Mouse (Mus musculus) activated CD4-positive, CD25-positive, alpha-beta regulatory T cell, adult 4 months (primary cell): ENCODE measurements around the gene Adamtsl5. TPM values are rescaled to one million over a fixed set of nuclear protein-coding genes. Genes with fewer than 3 reads are reported as not detected.
"Not testable (repeated sequence)": the region's sequence is repeated elsewhere in the genome, so short reads cannot be mapped to it uniquely, and the experiment has no call there.

ENCODE experiments used
- ATAC-seq: one replicate; pipeline ENCODE4 v1.8.0; 2017
- polyA plus RNA-seq, 2 experiments: library from polyadenylated mRNA; unstranded; fragments of 100-300 nt; shearing (Covaris generic); gene quantifications; one replicate each; pipeline ENCODE4 v1.2.1; 2017

Adamtsl5 gene
- polyA plus RNA-seq, 2 experiments from 2014 or later: not detected

DNA sequence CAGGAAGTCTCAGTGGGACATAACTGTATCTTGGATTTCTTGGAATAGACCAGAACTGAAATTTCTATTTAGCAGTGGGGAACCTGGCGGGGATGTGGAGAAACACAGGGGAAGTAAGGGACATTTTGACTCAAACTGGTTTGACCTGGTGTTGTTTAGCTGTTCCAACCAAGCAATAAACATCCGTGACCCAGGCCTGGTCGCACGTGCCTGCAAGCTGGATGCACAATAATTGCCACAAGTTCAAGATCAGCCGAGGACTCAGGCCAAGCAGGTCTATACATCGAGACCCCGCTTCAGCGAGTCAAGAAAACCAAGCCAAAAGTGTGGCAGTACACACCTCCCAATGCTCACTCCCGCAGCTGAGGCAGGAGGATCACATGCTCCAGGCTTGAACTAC is 23.8 kb upstream of the Adamtsl5 start:
- ATAC-seq: no peak

DNA sequence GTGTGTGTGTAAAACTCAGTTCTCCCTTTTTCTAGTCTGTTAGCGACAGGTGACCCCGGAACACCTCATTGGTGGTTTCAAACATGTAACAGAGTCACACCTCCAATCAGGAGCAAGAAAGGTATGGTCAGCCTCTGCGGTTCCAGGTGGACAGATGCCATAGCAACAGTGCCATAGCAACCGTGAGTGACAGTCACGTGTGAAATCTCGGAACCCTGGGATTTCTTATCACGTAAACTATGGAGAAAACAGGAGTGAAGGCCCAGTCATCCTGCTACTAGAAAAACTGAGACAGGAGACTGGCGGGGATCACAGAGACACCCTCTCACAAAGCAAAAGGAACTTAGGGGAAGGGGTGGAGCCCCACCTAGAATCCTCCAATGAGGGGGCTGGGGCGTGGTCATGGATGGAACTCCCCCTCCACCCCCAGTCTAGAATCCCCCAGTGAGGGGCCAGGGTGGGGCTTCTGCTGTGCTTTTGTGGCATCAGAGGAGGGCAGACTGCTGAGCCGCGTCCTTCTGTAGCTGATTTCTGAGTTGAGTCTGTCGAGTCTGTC is 23.3 kb upstream of the Adamtsl5 start:
- ATAC-seq: peak; percentile 32

DNA sequence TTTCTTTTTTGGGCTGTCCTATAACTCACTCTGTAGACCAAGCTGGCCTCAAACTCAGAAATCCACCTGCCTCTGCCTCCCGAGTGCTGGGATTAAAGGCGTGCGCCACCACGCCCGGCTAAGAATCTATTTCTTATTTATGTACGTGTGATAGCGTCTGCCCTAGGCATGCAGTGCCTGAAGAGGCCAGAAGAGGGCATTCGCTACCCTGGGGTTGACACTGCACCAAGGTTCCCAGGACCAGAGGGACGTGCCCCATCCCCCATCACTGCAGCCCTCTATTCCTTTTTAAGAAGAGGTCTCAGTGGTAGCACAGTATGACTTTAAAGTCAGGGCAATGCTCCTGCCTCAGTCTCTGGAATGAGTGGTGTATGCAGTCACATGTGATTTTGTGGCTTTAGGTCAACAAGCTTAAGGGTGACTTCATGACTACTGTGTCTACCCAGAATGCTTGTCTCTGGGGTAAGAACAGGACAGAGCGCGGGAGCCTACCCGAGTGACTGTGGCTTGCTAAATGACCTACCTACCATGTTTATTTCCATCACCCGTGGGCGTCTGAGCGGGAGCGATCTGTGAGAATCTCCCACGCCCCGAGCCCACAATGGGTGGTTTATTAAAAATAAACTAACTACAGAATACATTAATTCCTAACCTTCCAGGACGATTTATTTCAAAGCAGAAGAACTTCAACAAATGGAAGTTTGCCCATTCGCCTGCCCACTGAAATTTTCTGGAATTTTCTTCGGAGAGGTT is 22.0 kb upstream of the Adamtsl5 start:
- ATAC-seq: no peak

DNA sequence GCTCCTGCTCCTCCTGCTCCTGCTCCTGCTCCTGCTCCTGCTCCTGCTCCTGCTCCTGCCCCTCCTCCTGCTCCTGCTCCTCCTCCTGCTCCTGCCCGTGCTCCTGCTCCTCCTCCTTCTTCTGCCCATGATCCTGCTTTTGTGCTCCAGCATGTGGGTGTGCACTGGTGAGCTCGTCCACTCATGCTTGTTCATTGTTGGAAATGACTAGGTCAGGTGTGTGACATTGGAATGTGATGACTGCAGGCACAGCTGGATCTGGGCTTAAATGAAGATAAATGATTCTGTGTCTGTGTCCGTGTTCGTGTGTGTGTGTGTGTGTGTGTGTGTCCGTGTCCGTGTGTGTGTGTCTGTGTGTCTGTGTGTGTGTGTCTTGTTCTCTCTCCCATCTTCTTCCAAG is 20.2 kb upstream of the Adamtsl5 start:
- no peak for ATAC-seq

GRCm38 (mm10) chr10:80367954-80368353 is 19.7 kb upstream of the Adamtsl5 start:
- ATAC-seq: no peak

DNA sequence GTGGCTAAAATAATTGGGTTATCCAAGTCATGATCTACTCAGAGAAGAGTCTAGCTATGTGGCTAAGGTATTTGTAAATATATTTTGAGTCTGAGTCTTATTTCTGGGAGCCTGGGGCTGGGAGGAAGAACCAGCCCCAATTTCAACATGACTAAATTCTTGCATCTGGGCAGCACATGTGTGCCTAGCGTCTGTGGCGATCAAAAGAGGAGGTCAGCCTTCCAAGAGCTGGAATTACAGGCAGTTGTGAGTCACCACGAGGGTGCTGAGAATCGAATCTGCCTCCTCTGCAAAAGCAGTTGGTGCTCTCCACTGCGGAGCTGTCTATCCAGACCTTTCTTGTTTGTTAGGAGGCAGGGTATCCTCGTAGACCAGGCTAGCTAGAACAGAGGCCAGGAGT is 17.5 kb upstream of the Adamtsl5 start:
- ATAC-seq: no peak

DNA sequence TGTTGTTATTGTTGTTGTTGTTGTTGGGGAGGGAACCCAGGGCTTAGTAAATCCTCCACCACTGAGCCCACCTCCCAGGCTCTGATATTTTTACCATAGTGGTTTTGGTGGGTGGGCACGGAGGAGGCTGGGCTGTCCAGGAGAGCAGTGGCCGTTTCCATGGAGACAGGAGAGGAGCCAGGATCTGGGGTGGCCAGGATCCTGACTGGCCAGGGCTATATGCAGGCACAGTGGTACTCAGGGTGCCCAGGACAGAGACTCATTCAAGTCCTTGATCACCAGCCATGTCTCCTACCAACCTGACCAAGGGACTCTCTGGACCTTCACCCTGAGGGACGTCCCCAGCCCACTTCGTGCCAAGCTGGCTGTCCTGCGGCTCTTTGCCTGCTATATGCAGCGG is 15.5 kb upstream of the Adamtsl5 start:
- no peak for ATAC-seq

- ATAC-seq: no peak
Observed at GRCm38 (mm10) chr10:80357994-80358639, 9.9 kb upstream of the Adamtsl5 start.

- no peak for ATAC-seq
Observed at GRCm38 (mm10) chr10:80357336-80357735, 9.1 kb upstream of the Adamtsl5 start.

DNA sequence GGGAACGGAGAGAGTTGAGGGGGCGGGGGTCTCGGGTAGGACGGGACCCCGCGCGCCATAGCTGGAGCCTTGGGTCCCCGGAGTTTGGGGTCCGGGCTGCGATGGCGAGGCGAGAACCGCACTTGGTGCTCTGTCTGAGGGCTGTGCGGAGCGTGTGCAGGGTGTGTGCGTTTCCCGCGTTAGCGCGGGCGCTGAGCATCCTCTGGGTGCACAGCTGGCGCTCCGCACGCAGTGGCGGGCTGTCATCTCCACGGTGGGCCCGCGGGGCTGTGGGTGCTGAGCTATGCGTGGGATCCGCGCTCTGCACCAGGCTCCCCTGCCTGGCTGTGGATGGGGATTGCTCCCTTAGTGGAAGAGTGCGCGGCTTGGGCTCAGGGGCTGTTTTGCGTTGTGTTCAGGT is 8.5 kb upstream of the Adamtsl5 start:
- no peak for ATAC-seq

- ATAC-seq: no peak
Observed at GRCm38 (mm10) chr10:80356001-80356682, 7.9 kb upstream of the Adamtsl5 start, which contains the start of gene Plk5. Gene Plk5, plus strand, starts transcription at chr10:80356459.

DNA sequence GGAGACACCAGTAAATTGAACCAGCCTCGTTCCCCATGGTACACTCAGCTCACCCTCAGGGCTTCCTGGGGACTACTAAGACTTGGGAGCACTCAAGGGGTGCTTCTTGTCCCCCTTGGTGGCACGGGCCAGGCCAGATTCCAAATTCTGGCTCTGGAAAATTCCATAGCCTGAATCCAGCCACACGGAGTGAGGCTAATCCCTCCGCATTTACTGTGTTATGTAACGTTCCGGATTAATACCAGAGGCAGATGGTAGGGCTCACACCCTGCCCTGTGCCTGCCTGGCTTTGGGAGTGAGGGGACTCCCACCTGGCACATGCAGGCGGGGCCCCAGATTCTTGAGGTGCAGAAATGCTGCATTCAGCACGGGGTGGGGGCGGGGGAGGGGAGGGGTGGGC is 7.2 kb upstream of the Adamtsl5 start:
- no peak for ATAC-seq

DNA sequence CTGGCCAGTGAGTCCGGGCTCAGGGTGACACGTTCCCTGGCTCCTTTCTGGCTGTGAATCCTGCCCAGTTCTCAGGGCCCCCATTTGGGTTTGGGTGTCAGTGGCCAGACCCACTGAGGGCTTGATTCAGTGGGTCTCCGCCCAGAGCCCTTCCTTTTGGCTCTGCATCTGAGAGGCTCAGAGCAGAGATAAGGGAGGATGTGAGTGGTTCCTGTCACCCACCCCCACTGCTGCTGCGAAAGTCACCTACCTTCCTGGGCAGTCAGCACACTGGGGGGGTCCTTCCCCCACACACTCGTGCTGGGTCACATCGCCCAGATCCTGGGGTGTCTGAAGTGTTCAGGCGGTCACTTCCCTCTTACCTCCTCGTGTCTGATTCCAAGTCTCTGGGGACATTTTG is 4.5 kb upstream of the Adamtsl5 start:
- no peak for ATAC-seq

DNA sequence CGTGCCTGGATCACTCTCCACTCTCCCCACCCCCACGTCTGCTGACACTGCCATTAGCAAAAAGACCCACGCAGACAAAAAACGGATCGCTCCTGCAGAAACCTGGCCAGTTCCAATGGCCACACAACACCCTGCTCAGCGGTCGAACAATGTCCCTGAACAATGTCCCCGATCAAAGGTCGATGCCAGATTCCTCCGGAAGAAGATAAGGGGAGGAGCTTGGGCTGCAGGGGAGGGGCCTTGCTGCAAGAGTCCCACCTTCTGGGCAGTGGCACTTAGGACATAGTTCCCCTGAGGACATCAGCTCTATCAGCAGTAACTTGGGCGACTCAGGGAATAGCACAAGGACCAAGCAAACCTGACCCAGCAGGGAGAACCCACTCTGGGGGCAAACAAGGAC is 3.7 kb upstream of the Adamtsl5 start:
- no peak for ATAC-seq

GRCm38 (mm10) chr10:80350292-80350691 is 2.1 kb upstream of the Adamtsl5 start:
- peak; percentile 69 for ATAC-seq

DNA sequence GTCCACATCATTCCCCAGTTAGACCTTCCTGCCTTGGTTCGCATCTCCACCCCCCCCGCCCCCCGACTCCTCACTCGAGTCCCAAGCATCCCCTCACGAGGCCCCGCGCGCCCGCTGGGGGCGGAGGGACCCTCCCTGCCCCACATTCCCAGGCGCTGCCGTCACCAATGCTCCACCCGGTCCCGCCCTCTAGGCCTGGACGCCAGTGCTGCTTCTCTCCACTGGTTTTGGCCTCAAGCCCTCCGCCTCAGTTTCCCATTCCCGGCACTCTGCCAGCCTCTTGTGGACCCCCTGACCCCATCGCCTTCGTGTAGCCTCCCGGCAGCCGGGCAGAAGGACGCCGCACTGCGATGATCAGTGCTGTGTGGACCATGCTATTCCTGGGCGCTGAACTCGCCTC is 769 bp upstream of the Adamtsl5 start:
- no peak for ATAC-seq

- ATAC-seq: no peak
Observed at GRCm38 (mm10) chr10:80347514-80347967, 671 bp downstream of the Adamtsl5 start.

GRCm38 (mm10) chr10:80345929-80346328 is 2.3 kb downstream of the Adamtsl5 start:
- not testable (repeated sequence) for ATAC-seq

DNA sequence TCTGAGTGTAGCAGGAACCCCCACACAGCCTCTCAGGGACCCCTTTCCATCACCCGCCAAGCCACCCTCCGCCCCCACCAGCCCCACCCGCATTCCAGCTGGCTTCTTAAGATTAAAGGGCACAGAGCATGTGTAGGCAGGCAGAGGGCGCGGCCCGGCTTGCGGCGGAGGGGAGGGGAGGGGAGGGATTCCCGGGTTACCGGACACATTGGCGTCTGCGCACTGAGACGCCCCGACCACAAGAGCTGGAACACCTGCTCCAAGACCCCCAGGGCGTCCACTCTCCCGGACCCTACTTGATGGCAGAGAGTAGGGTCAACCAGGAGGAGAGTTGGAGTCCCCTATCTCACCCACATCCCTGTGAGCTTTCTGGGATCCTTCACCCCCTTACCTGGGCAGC is 3.1 kb downstream of the Adamtsl5 start:
- no peak for ATAC-seq

DNA sequence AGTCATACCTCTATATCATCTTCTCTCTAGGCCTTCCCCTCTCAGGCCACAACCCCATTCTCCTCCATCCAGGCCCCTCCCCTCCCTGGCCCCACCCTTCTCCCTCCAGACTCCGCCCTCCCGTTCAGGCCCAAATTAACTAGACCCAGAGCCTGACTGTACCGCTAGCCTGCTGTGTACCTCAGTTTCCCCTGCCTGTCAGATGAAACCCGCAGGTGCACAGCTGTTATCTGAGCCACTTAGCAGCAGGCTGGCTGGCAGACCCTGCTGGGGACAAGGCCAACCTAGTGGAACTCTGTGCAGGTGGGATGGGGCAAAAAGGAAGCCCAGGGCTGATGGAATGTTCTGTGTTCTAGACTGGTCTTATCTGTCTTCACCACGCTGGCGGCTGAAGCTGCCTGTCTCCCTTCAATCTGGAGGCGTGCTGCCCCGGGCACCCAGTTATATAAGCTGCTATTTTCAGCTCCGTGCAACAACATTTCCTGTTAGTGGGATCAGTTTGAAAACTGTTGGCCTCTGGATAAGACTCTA is 4.0 kb downstream of the Adamtsl5 start:
- no peak for ATAC-seq

- no peak for ATAC-seq
Observed at GRCm38 (mm10) chr10:80343425-80343895, 4.8 kb downstream of the Adamtsl5 start.

DNA sequence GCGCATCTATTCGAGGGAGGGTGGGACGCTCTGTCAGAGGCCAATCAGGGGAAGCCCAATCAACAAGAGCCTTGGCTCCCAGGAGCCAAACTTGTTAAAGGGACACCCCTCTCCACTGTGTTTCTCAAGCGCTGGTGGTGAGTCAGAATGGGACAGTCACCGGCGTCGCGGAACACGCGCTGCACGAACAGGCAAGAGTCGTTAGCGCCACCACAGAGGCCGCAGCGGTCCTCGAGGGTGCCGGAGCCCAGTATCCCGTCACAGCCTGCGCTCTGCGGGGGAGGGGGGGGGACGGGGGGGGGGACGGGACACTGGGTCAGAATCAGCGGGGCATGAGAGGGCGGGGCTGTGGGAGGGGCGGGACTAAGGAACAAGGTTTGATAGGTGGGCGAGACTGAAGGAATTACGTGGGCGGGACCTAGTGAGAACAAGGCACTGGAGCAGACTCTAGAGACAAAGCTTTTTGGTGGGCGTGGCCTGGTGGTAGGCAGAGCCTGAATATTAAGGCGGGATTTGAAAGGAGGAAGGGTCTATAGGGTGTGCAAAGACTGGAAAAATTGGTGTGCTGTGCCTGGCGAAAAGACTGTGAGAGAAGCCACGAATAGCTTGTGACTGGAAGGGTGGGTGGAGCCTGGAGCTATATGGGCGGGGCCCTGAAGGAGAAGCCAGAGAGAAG is 5.3 kb downstream of the Adamtsl5 start:
- peak; percentile 58 for ATAC-seq
